Mouse (Mus musculus): ENCODE results near the gene Zcchc17. TPM values are rescaled to one million over a fixed set of nuclear protein-coding genes. Genes with fewer than 3 reads are reported as not detected.

The Zcchc17 gene
- polyA plus RNA-seq, 1 experiment, result 8.0 TPM

- Histone ChIP-seq H3K27ac (ENCODE audit: control insufficient read depth, insufficient read depth, low read depth, low read length) (no peak overlapping the region), H3K4me1 (ENCODE audit: control insufficient read depth, insufficient read depth, low read length) (no peaks in the 10 kb centered on the region), H3K4me3 (ENCODE audit: control insufficient read depth, low read depth, low read length) (no peak overlapping the region), H3K27me3 (ENCODE audit: control insufficient read depth, insufficient read depth, low read length) (no peaks in the 10 kb centered on the region), H3K36me3 (ENCODE audit: control insufficient read depth, insufficient read depth, low read length) (no peaks in the 10 kb centered on the region)
- TF ChIP-seq POLR2A (IDR thresholded peaks at IDR 0.05; ENCODE audit: control insufficient read depth, low read depth, low read length) (no peak), CTCF (IDR thresholded peaks at IDR 0.05; ENCODE audit: control insufficient read depth, insufficient read depth, insufficient replicate concordance, low read depth, low read length) (no peak)
These were observed 73.2 kb downstream of the Zcchc17 start for GRCm38 (mm10) chr4:130286531-130286930.

- H3K27ac ChIP-seq (ENCODE audit: control insufficient read depth, insufficient read depth, low read depth, low read length), result no peak overlapping the region
These were observed 75.9 kb downstream of the Zcchc17 start for GRCm38 (mm10) chr4:130283826-130284225.

GRCm38 (mm10) chr4:130282856-130283255, 76.9 kb downstream of the Zcchc17 start:
- Histone ChIP-seq H3K36me3 (ENCODE audit: control insufficient read depth, insufficient read depth, low read length) (no peaks in the 10 kb centered on the region), H3K27ac (ENCODE audit: control insufficient read depth, insufficient read depth, low read depth, low read length) (no peak overlapping the region), H3K4me1 (ENCODE audit: control insufficient read depth, insufficient read depth, low read length) (no peaks in the 10 kb centered on the region), H3K27me3 (ENCODE audit: control insufficient read depth, insufficient read depth, low read length) (no peaks in the 10 kb centered on the region), H3K4me3 (ENCODE audit: control insufficient read depth, low read depth, low read length) (no peak overlapping the region)
- no peak for TF ChIP-seq POLR2A (IDR thresholded peaks at IDR 0.05; ENCODE audit: control insufficient read depth, low read depth, low read length)
- TF ChIP-seq CTCF (IDR thresholded peaks at IDR 0.05; ENCODE audit: control insufficient read depth, insufficient read depth, insufficient replicate concordance, low read depth, low read length), result no peak

More at GRCm38 (mm10) chr4:130283826-130284225, 75.9 kb downstream of the Zcchc17 start:
- no peak for TF ChIP-seq CTCF (IDR thresholded peaks at IDR 0.05; ENCODE audit: control insufficient read depth, insufficient read depth, insufficient replicate concordance, low read depth, low read length)
- no peak for TF ChIP-seq POLR2A (IDR thresholded peaks at IDR 0.05; ENCODE audit: control insufficient read depth, low read depth, low read length)
- Histone ChIP-seq H3K27me3 (ENCODE audit: control insufficient read depth, insufficient read depth, low read length) (no peaks in the 10 kb centered on the region), H3K4me1 (ENCODE audit: control insufficient read depth, insufficient read depth, low read length) (no peaks in the 10 kb centered on the region), H3K36me3 (ENCODE audit: control insufficient read depth, insufficient read depth, low read length) (no peaks in the 10 kb centered on the region), H3K4me3 (ENCODE audit: control insufficient read depth, low read depth, low read length) (no peak overlapping the region)

- Histone ChIP-seq H3K27ac (ENCODE audit: control insufficient read depth, insufficient read depth, low read depth, low read length) (no peak within 1 kb of the TSS), H3K36me3 (ENCODE audit: control insufficient read depth, insufficient read depth, low read length) (no peaks in the 10 kb centered on the region), H3K4me1 (ENCODE audit: control insufficient read depth, insufficient read depth, low read length) (peaks cover 10% of the 10 kb centered on the region), H3K27me3 (ENCODE audit: control insufficient read depth, insufficient read depth, low read length) (0 out of 2 replicates have a peak, but pooled peaks cover 2% of the 10 kb centered on the region), H3K4me3 (ENCODE audit: control insufficient read depth, low read depth, low read length) (no peak within 1 kb of the TSS)
- no peak for TF ChIP-seq CTCF (IDR thresholded peaks at IDR 0.05; ENCODE audit: control insufficient read depth, insufficient read depth, insufficient replicate concordance, low read depth, low read length)
- TF ChIP-seq POLR2A (IDR thresholded peaks at IDR 0.05; ENCODE audit: control insufficient read depth, low read depth, low read length), result no peak
These were observed 80.6 kb downstream of the Zcchc17 start, which contains the start of gene Serinc2 for GRCm38 (mm10) chr4:130279105-130279504. Gene Serinc2, minus strand, starts transcription at chr4:130279205.

- Histone ChIP-seq H3K4me3 (ENCODE audit: control insufficient read depth, low read depth, low read length) (no peak overlapping the region), H3K36me3 (ENCODE audit: control insufficient read depth, insufficient read depth, low read length) (no peaks in the 10 kb centered on the region), H3K27ac (ENCODE audit: control insufficient read depth, insufficient read depth, low read depth, low read length) (no peak overlapping the region), H3K4me1 (ENCODE audit: control insufficient read depth, insufficient read depth, low read length) (peaks cover 15% of the 10 kb centered on the region), H3K27me3 (ENCODE audit: control insufficient read depth, insufficient read depth, low read length) (0 out of 2 replicates have a peak, but pooled peaks cover 4% of the 10 kb centered on the region)
- TF ChIP-seq CTCF (IDR thresholded peaks at IDR 0.05; ENCODE audit: control insufficient read depth, insufficient read depth, insufficient replicate concordance, low read depth, low read length) (no peak), POLR2A (IDR thresholded peaks at IDR 0.05; ENCODE audit: control insufficient read depth, low read depth, low read length) (no peak)
These were observed 83.1 kb downstream of the Zcchc17 start for GRCm38 (mm10) chr4:130276573-130277176.

GRCm38 (mm10) chr4:130275823-130276105, 84.0 kb downstream of the Zcchc17 start:
- H3K4me3 ChIP-seq (ENCODE audit: control insufficient read depth, low read depth, low read length), result no peak overlapping the region

GRCm38 (mm10) chr4:130275016-130275822, 84.5 kb downstream of the Zcchc17 start:
- Histone ChIP-seq H3K27me3 (ENCODE audit: control insufficient read depth, insufficient read depth, low read length) (0 out of 2 replicates have a peak, but pooled peaks cover 4% of the 10 kb centered on the region), H3K4me1 (ENCODE audit: control insufficient read depth, insufficient read depth, low read length) (peaks cover 15% of the 10 kb centered on the region), H3K4me3 (ENCODE audit: control insufficient read depth, low read depth, low read length) (peak overlapping the region; percentile 45), H3K27ac (ENCODE audit: control insufficient read depth, insufficient read depth, low read depth, low read length) (no peak overlapping the region), H3K36me3 (ENCODE audit: control insufficient read depth, insufficient read depth, low read length) (no peaks in the 10 kb centered on the region)
- no peak for TF ChIP-seq CTCF (IDR thresholded peaks at IDR 0.05; ENCODE audit: control insufficient read depth, insufficient read depth, insufficient replicate concordance, low read depth, low read length)
- TF ChIP-seq POLR2A (IDR thresholded peaks at IDR 0.05; ENCODE audit: control insufficient read depth, low read depth, low read length), result no peak

More at GRCm38 (mm10) chr4:130275823-130276105, 84.0 kb downstream of the Zcchc17 start:
- no peak overlapping the region for H3K27ac ChIP-seq (ENCODE audit: control insufficient read depth, insufficient read depth, low read depth, low read length)
- H3K27me3 ChIP-seq (ENCODE audit: control insufficient read depth, insufficient read depth, low read length), result 0 out of 2 replicates have a peak, but pooled peaks cover 4% of the 10 kb centered on the region
- TF ChIP-seq CTCF (IDR thresholded peaks at IDR 0.05; ENCODE audit: control insufficient read depth, insufficient read depth, insufficient replicate concordance, low read depth, low read length) (no peak), POLR2A (IDR thresholded peaks at IDR 0.05; ENCODE audit: control insufficient read depth, low read depth, low read length) (no peak)
- H3K36me3 ChIP-seq (ENCODE audit: control insufficient read depth, insufficient read depth, low read length), result no peaks in the 10 kb centered on the region
- peaks cover 15% of the 10 kb centered on the region for H3K4me1 ChIP-seq (ENCODE audit: control insufficient read depth, insufficient read depth, low read length)
